Mouse (Mus musculus): Measurements from ENCODE around the gene Cpa5. TPM values are rescaled to one million over a fixed set of nuclear protein-coding genes. Genes with fewer than 3 reads are reported as not detected.
A peak's percentile ranks its signal among the peaks of the same experiment; 100 is the strongest.

Gene Cpa5
- total and polyA plus RNA-seq, 2 experiments from 2014 or later = not detected

DNA sequence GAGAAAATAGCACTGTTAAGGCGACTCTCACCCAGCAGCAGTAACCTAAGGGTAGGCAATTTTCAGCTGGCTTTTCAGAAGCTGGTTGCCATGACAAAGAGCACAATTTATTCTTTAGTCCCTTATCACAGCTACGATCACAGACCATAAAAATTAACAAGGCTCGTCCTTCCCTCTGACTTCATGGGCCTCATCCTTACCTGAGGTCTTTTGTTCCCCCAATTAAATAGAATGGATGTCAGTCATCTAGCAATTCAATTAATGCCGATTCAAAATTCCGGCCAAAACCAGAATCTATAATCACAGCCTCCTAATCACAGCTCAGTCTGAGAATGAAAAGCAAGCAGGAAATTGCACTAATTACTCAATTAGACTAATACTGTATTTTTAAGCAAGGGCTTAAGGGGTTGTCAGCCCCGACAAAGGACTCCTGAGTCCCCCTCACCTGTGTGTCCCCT lies 43.6 kb downstream of the Cpa5 start:
- Histone ChIP-seq H3K4me2 (ENCODE audit: low read depth) (no peak overlapping the region), H3K9me3 (ENCODE audit: low read length) (no peaks in the 10 kb centered on the region), H3K27ac (ENCODE audit: low read depth, low read length) (peak overlapping the region; percentile 54), H3K4me3 (ENCODE audit: low read depth, low read length) (no peak overlapping the region), H3K9ac (0 out of 2 replicates have a peak overlapping the region, but pooled peaks have one; percentile 14), H3K27me3 (ENCODE audit: insufficient read depth, low read length) (no peaks in the 10 kb centered on the region), H3K4me1 (ENCODE audit: insufficient read depth) (peaks cover 33% of the 10 kb centered on the region), H3K36me3 (ENCODE audit: insufficient read depth) (no peaks in the 10 kb centered on the region)
- ATAC-seq = peak; percentile 73
- no peak for TF ChIP-seq CTCF (IDR thresholded peaks at IDR 0.05; ENCODE audit: low read depth)
- WGBS = 7% methylated on average over 6 of the region's 6 CpGs
- peak; percentile 61 for DNase-seq

DNA sequence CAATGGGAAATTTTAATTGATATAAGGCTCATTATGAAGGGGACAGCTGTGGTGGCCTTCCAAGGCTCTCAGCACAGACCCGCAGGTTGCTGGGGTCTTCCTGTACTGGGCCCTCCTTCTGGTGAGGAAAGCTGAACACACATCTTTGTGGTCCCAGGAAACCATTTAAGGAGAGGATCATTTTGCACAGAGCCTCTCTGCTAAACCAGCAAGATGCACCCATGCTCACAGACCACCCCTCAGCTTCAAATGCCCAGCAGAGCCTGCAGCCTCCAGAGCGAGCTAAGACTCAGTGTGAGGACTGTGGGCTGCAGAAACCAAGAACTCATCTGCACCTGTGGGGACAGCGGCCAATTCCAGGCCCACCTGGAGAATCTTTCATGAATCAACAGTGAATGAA lies 44.1 kb downstream of the Cpa5 start:
- H3K27ac ChIP-seq (ENCODE audit: low read depth, low read length) = peak overlapping the region; percentile 54
- peaks cover 29% of the 10 kb centered on the region for H3K4me1 ChIP-seq (ENCODE audit: insufficient read depth)
- 46% methylated on average over 3 of the region's 3 CpGs for WGBS
- DNase-seq = peak; percentile 36
- H3K9me3 ChIP-seq (ENCODE audit: low read length) = no peaks in the 10 kb centered on the region
- TF ChIP-seq CTCF (IDR thresholded peaks at IDR 0.05; ENCODE audit: low read depth) = no peak
- 0 out of 2 replicates have a peak, but pooled peaks have one; percentile 7 for ATAC-seq
- 0 out of 2 replicates have a peak overlapping the region, but pooled peaks have one; percentile 14 for H3K9ac ChIP-seq
- no peaks in the 10 kb centered on the region for H3K36me3 ChIP-seq (ENCODE audit: insufficient read depth)
- H3K27me3 ChIP-seq (ENCODE audit: insufficient read depth, low read length) = no peaks in the 10 kb centered on the region
- no peak overlapping the region for H3K4me3 ChIP-seq (ENCODE audit: low read depth, low read length)
- H3K4me2 ChIP-seq (ENCODE audit: low read depth) = no peak overlapping the region

DNA sequence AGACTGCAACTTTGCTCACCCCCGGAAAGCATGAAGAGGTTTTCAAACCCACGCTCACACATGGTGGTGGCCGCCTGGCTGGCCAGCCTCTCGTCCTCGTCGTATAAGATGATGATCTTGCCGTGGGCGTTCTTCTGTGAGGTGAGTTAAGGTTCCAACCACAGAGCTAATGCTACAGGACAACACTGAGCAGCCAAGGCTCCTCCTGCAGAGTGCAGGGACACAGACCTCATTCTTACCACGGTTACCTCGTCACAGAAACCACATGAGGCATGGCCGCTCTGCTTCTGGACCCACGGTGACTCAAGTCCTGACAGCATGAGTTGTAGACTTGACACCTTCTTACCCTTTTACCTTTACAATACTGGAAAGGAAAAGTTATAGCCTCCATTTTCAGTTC lies 46.5 kb downstream of the Cpa5 start:
- H3K4me3 ChIP-seq (ENCODE audit: low read depth, low read length) = no peak overlapping the region
- WGBS = 96% methylated on average over 12 of the region's 12 CpGs
- no peak for TF ChIP-seq CTCF (IDR thresholded peaks at IDR 0.05; ENCODE audit: low read depth)

DNA sequence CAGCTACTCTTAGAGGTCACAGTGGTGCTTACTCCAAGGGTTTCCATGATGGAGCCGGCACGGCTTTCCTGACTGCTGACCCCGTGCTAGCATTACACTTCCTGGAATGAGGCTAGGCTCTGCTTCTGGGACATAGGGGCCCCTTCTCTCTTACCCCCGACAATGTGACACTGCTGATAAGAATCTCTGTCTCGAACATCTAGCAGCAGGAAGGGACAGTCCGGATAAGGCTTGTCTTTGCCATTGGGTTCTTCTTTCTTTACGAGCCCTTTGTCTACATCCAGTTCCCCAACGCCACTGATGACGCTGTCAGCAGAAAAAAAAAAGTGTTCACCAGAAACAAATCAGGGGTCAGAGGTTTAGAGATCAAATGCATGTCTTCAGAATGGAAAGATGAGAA lies 47.8 kb downstream of the Cpa5 start:
- Histone ChIP-seq H3K27me3 (ENCODE audit: insufficient read depth, low read length) (no peaks in the 10 kb centered on the region), H3K9ac (no peak overlapping the region), H3K4me3 (ENCODE audit: low read depth, low read length) (no peak overlapping the region), H3K4me2 (ENCODE audit: low read depth) (no peak overlapping the region), H3K4me1 (ENCODE audit: insufficient read depth) (peaks cover 19% of the 10 kb centered on the region), H3K9me3 (ENCODE audit: low read length) (no peaks in the 10 kb centered on the region), H3K27ac (ENCODE audit: low read depth, low read length) (no peak overlapping the region), H3K36me3 (ENCODE audit: insufficient read depth) (no peaks in the 10 kb centered on the region)
- no peak for TF ChIP-seq CTCF (IDR thresholded peaks at IDR 0.05; ENCODE audit: low read depth)
- WGBS = 85% methylated on average over 9 of the region's 9 CpGs
- DNase-seq (no peak), ATAC-seq (no peak)

More for the DNA sequence above, 46.5 kb downstream of the Cpa5 start:
- H3K27me3 ChIP-seq (ENCODE audit: insufficient read depth, low read length) = no peaks in the 10 kb centered on the region
- H3K4me2 ChIP-seq (ENCODE audit: low read depth) = no peak overlapping the region
- H3K36me3 ChIP-seq (ENCODE audit: insufficient read depth) = no peaks in the 10 kb centered on the region
- DNase-seq = no peak
- H3K27ac ChIP-seq (ENCODE audit: low read depth, low read length) = no peak overlapping the region
- peaks cover 24% of the 10 kb centered on the region for H3K4me1 ChIP-seq (ENCODE audit: insufficient read depth)
- H3K9me3 ChIP-seq (ENCODE audit: low read length) = no peaks in the 10 kb centered on the region
- ATAC-seq = no peak
- H3K9ac ChIP-seq = no peak overlapping the region

DNA sequence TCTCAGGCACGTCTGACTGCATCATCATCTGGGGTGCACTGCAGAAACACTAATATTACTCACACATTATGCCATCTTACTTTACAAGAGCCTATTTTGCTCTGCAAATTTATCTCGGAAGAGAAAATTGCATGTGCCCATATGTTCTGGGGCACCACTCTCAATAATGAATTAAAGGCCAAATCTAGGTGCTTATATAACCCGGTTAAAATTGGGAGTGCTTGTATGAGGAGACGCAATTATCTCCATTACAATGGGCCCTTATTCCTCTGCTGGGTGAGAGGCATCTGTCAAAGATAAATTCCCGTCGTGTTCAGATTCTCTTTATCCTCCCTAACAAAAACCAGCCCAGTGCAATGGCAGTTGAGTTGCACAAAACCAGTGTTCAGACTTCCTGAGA lies 54.0 kb downstream of the Cpa5 start:
- H3K36me3 ChIP-seq (ENCODE audit: insufficient read depth) = no peaks in the 10 kb centered on the region

DNA sequence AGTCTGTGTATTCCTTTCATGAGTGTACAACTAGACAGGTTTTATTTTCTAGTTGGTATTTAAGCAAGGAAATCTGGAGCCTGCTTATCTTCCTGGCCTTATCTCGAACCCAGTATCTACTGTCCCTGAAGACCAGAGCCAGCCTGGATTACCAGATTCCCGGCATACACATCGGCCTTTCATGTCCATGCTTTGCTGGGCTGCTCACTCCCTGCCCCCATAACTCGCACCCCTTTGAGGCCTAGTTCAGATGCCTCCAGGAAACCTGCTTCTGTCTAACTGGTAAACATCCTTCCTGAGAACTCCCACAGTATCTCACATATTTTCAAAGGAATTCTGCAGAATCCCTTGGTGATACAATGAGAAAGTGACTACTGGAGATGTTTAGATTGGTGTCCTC lies 54.5 kb downstream of the Cpa5 start:
- 60% methylated on average over 4 of the region's 4 CpGs for WGBS
- no peak for TF ChIP-seq CTCF (IDR thresholded peaks at IDR 0.05; ENCODE audit: low read depth)
- H3K9ac ChIP-seq = no peak overlapping the region

More for the DNA sequence above, 54.0 kb downstream of the Cpa5 start:
- H3K9ac ChIP-seq = no peak overlapping the region
- no peaks in the 10 kb centered on the region for H3K4me1 ChIP-seq (ENCODE audit: insufficient read depth)
- no peak for TF ChIP-seq CTCF (IDR thresholded peaks at IDR 0.05; ENCODE audit: low read depth)
- H3K4me3 ChIP-seq (ENCODE audit: low read depth, low read length) = no peak overlapping the region
- no peaks in the 10 kb centered on the region for H3K27me3 ChIP-seq (ENCODE audit: insufficient read depth, low read length)
- H3K4me2 ChIP-seq (ENCODE audit: low read depth) = no peak overlapping the region
- no peak overlapping the region for H3K27ac ChIP-seq (ENCODE audit: low read depth, low read length)
- H3K9me3 ChIP-seq (ENCODE audit: low read length) = no peaks in the 10 kb centered on the region
- no peak for ATAC-seq
- 16% methylated on average over 6 of the region's 6 CpGs for WGBS
- peak; percentile 15 for DNase-seq

DNA sequence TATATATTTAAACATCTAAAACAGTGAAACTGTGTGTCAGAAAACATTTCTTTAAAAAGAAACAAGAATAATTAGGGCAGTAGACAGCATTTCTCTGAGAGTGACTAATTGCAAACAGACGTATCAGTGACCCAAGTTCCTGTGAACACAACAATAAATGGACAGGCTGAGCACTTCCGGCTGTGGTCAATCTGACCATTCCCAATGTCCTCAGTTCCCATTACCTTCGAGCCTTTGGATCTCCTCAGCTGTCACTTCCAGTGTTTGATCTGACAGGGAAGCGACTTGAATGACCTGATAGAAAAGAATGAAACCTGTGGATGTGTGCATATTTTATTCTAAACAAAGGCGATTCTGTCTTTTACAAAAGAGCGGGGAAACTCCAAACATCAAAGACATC lies 55.2 kb downstream of the Cpa5 start:
- H3K4me1 ChIP-seq (ENCODE audit: insufficient read depth) = no peaks in the 10 kb centered on the region
- no peak for DNase-seq
- H3K4me2 ChIP-seq (ENCODE audit: low read depth) = no peak overlapping the region
- H3K36me3 ChIP-seq (ENCODE audit: insufficient read depth) = no peaks in the 10 kb centered on the region
- no peak overlapping the region for H3K27ac ChIP-seq (ENCODE audit: low read depth, low read length)
- 51% methylated on average over 6 of the region's 6 CpGs for WGBS
- H3K9ac ChIP-seq = no peak overlapping the region
- no peak for TF ChIP-seq CTCF (IDR thresholded peaks at IDR 0.05; ENCODE audit: low read depth)
- no peak overlapping the region for H3K4me3 ChIP-seq (ENCODE audit: low read depth, low read length)
- no peak for ATAC-seq
- H3K9me3 ChIP-seq (ENCODE audit: low read length) = no peaks in the 10 kb centered on the region
- no peaks in the 10 kb centered on the region for H3K27me3 ChIP-seq (ENCODE audit: insufficient read depth, low read length)

More for the DNA sequence above, 54.5 kb downstream of the Cpa5 start:
- ATAC-seq (no peak), DNase-seq (no peak)
- no peaks in the 10 kb centered on the region for H3K9me3 ChIP-seq (ENCODE audit: low read length)
- H3K27ac ChIP-seq (ENCODE audit: low read depth, low read length) = no peak overlapping the region
- H3K27me3 ChIP-seq (ENCODE audit: insufficient read depth, low read length) = no peaks in the 10 kb centered on the region
- no peaks in the 10 kb centered on the region for H3K4me1 ChIP-seq (ENCODE audit: insufficient read depth)
- no peak overlapping the region for H3K4me2 ChIP-seq (ENCODE audit: low read depth)
- no peaks in the 10 kb centered on the region for H3K36me3 ChIP-seq (ENCODE audit: insufficient read depth)
- no peak overlapping the region for H3K4me3 ChIP-seq (ENCODE audit: low read depth, low read length)
